Comparison of ENCODE assay signal across 38 mouse cellular contexts in the genomic region with DNA sequence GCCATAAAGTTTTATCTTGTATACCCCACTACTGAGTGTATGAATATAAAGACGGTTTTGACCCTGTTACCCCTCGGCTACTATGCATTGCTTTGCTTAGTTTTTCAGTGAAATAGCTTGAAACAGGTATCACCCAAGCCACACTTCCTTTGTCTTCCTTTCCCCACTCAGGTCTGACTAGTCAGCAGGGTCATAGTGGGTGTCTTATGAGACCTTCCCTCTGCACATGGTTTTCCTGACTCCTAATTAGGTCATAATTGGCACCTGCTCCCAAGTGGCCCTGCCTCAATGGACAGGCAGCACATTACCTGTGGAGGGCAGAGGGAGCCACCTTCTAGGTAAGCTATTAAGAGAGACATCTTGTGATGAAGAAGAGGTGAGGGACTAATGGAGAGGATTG. TPM values are rescaled to one million over a fixed set of nuclear protein-coding genes. Genes with fewer than 3 reads are reported as not detected.
"Had no signal": no experiment of that assay in that cellular context is flagged by ENCODE, and none has a peak within 500 bp of the region (broad histone marks: within the 10 kb centered on the region; RNA-seq: fewer than 3 reads in every experiment).

A gene (plus strand): TSS at position 301 of the 400 bp plus-strand sequence.

- H3K27ac ChIP-seq: left cerebral cortex, adult 2 months; limb, embryonic 10.5 days; limb, embryonic 12.5 days; limb, embryonic 13.5 days; limb, embryonic 15.5 days; liver, embryonic 12.5 days; liver, embryonic 13.5 days; liver, embryonic 14.5 days; liver, embryonic 15.5 days; lung, embryonic 15.5 days; macrophage; midbrain, embryonic 10.5 days; midbrain, embryonic 12.5 days; midbrain, embryonic 13.5 days; midbrain, embryonic 15.5 days had no signal

- H3K27me3 ChIP-seq: limb, embryonic 12.5 days; limb, embryonic 13.5 days; limb, embryonic 15.5 days; liver, embryonic 12.5 days; liver, embryonic 13.5 days; liver, embryonic 15.5 days; lung, embryonic 15.5 days; megakaryocyte, embryonic 14.5 days; midbrain, embryonic 12.5 days; midbrain, embryonic 13.5 days; midbrain, embryonic 15.5 days had no signal

- DNase-seq: left cerebral cortex, postnatal 4 days; liver; liver, embryonic 13.5 days; liver, postnatal 0 days; lung, adult 18-20 months; lung, adult 2 months; lung, embryonic 14.5 days; lung, postnatal 10 days; lung, postnatal 14 days; lung, postnatal 36 days; lung, postnatal 4 days; midbrain, embryonic 14.5 days had no signal

- H3K4me1 ChIP-seq: limb, embryonic 10.5 days; limb, embryonic 12.5 days; limb, embryonic 13.5 days; limb, embryonic 15.5 days; liver, embryonic 12.5 days; liver, embryonic 13.5 days; liver, embryonic 15.5 days; lung, embryonic 15.5 days; megakaryocyte, embryonic 14.5 days; midbrain, embryonic 10.5 days; midbrain, embryonic 12.5 days; midbrain, embryonic 13.5 days; midbrain, embryonic 15.5 days had no signal

- H3K4me3 ChIP-seq: left cerebral cortex, adult 2 months; limb, embryonic 10.5 days; limb, embryonic 12.5 days; limb, embryonic 13.5 days; limb, embryonic 15.5 days; liver, embryonic 12.5 days; liver, embryonic 13.5 days; liver, embryonic 15.5 days; lung, embryonic 15.5 days; megakaryocyte, embryonic 14.5 days; midbrain, embryonic 10.5 days; midbrain, embryonic 12.5 days; midbrain, embryonic 13.5 days; midbrain, embryonic 15.5 days; myocyte had no signal

- H3K36me3 ChIP-seq: limb, embryonic 10.5 days; limb, embryonic 12.5 days; limb, embryonic 13.5 days; limb, embryonic 15.5 days; liver, embryonic 12.5 days; liver, embryonic 13.5 days; liver, embryonic 15.5 days; lung, embryonic 15.5 days; midbrain, embryonic 10.5 days; midbrain, embryonic 12.5 days; midbrain, embryonic 13.5 days; midbrain, embryonic 15.5 days had no signal

RNA-seq across cellular contexts. Expression of the gene that starts here (rescaled TPM):
- polyA plus RNA-seq: limb, embryonic 10.5 days; limb, embryonic 11.5 days; limb, embryonic 12.5 days; limb, embryonic 13.5 days; limb, embryonic 14.5 days; limb, embryonic 15.5 days; liver, adult 2 months; liver, embryonic 11.5 days; liver, embryonic 12.5 days; liver, embryonic 13.5 days; liver, embryonic 14.5 days; liver, embryonic 15.5 days; liver, embryonic 16.5 days; liver, postnatal 0 days; lung, adult 2 months; lung, embryonic 14.5 days; lung, embryonic 15.5 days; lung, embryonic 16.5 days; lung, postnatal 0 days; macrophage; midbrain, embryonic 10.5 days; midbrain, embryonic 11.5 days; midbrain, embryonic 12.5 days; midbrain, embryonic 13.5 days; midbrain, embryonic 14.5 days; midbrain, embryonic 15.5 days; midbrain, embryonic 16.5 days; midbrain, postnatal 0 days; myocyte had no signal
